Mouse (Mus musculus) brain, embryonic 14.5 days (tissue): ENCODE results near the gene Pltp.

ENCODE experiments used
- CTCF ChIP-seq: fragments of 200-500 bp; IDR thresholded peaks from 2 replicates; pipeline ENCODE4 v1.5.1; 2012; ENCODE audit warnings: inconsistent platforms, mild to moderate bottlenecking, moderate library complexity, borderline replicate concordance; ENCODE audit not compliant: insufficient read depth, insufficient read length; ENCODE audit errors: extremely low read depth
- POLR2A ChIP-seq: fragments of 200-500 bp; IDR thresholded peaks from 2 replicates; pipeline ENCODE4 v1.6.1; 2012; ENCODE audit warnings: mild to moderate bottlenecking, inconsistent platforms, borderline replicate concordance; ENCODE audit not compliant: poor library complexity, insufficient read depth, insufficient read length, severe bottlenecking; ENCODE audit errors: extremely low read depth

DNA sequence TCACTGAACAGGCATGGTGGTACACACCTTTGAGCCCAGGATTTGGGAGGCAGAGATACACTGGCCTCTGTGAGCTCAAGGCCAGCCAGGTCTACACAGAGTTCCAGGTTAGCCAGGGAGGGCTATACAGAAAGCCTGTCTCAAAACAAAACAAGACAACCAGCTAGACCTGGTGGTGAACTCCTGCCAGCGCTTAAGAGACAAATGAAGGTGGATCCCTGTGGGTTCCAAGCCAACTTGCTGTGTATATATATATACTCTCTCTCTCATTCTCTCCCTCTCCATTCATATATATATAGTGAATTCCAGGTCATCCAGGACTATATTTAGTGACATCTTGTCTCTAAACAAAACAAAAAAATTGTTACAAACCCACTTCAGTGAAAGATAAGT is 53.6 kb downstream of the Pltp start:
- TF ChIP-seq CTCF (no peak), POLR2A (no peak)
